Mouse (Mus musculus) stomach, postnatal 0 days (tissue): ENCODE results near the gene Idh1. TPM values are rescaled to one million over a fixed set of nuclear protein-coding genes. Genes with fewer than 3 reads are reported as not detected.

Source experiments
- ATAC-seq: fragments of 200-750 bp; cut with Nextera tagmentation; 2 replicates; pipeline ENCODE4 v1.8.0; 2017; ENCODE audit not compliant: low FRiP score, low TSS enrichment
- DNase-seq: peaks from one replicate; pipeline ENCODE4 v3.0.0-alpha.2; 2016; ENCODE audit warnings: low spot score
- H3K27ac ChIP-seq: fragments of 300-500 bp; sonication (generic); replicated peaks from 2 replicates; pipeline ENCODE4 v1.5.1; 2014; ENCODE audit warnings: mild to moderate bottlenecking, control low read depth
- H3K27me3 ChIP-seq: fragments of 300-500 bp; sonication (generic); 2 replicates; pipeline ENCODE4 v1.6.1; 2014; ENCODE audit warnings: low read length; ENCODE audit not compliant: control insufficient read depth, insufficient read depth
- H3K36me3 ChIP-seq: fragments of 300-500 bp; sonication (generic); 2 replicates; pipeline ENCODE4 v1.6.1; 2014; ENCODE audit warnings: low read length, mixed read lengths; ENCODE audit not compliant: control insufficient read depth, insufficient read depth
- H3K4me1 ChIP-seq: fragments of 300-500 bp; sonication (generic); replicated peaks from 2 replicates; pipeline ENCODE4 v1.6.1; 2014; ENCODE audit warnings: antibody characterized with exemption; ENCODE audit not compliant: control insufficient read depth, insufficient read depth
- H3K4me2 ChIP-seq: fragments of 300-500 bp; sonication (generic); replicated peaks from 2 replicates; pipeline ENCODE4 v1.6.1; 2014; ENCODE audit warnings: low read depth, mild to moderate bottlenecking, control low read depth, moderate library complexity
- H3K4me3 ChIP-seq: fragments of 300-500 bp; sonication (generic); 2 replicates; pipeline ENCODE4 v1.5.1; 2014; ENCODE audit warnings: low read depth, low read length, control low read depth
- H3K9ac ChIP-seq: fragments of 300-500 bp; sonication (generic); 2 replicates; pipeline ENCODE4 v1.6.1; 2014; ENCODE audit warnings: mild to moderate bottlenecking, low read length, control low read depth, mixed read lengths
- H3K9me3 ChIP-seq: fragments of 300-500 bp; sonication (generic); 2 replicates; pipeline ENCODE4 v1.6.1; 2016; ENCODE audit warnings: low read length; ENCODE audit not compliant: control insufficient read depth
- CTCF ChIP-seq: IDR thresholded peaks from 2 replicates; pipeline ENCODE4 v1.5.1; 2016; ENCODE audit warnings: antibody characterized with exemption, low read depth, mild to moderate bottlenecking, moderate library complexity
- EP300 ChIP-seq: optimal IDR thresholded peaks from 2 replicates; pipeline ENCODE3; 2016; ENCODE audit warnings: antibody characterized with exemption
- WGBS: fragments of 180-500 bp; shearing (Covaris S2); extraction: QIAGEN DNeasy Blood & Tissue Kit; methylation state at CpG from one replicate; pipeline ENCODE4 v1.1.7; 2014; 5-methylcytosine and 5-hydroxymethylcytosine counted together
- polyA plus RNA-seq: library from polyadenylated mRNA; unstranded; fragments of >200 nt; fragmentation: Nextera tagmentation; extraction: Ambion mirVana; gene quantifications from 2 replicates; pipeline ENCODE4 v1.2.1, GENCODE M21; 2015

The Idh1 gene
- polyA plus RNA-seq, 1 experiment from 2014 or later, result 177 TPM

- no peaks in the 10 kb centered on the region for H3K4me1 ChIP-seq
- H3K4me3 ChIP-seq, result no peak within 1 kb of the TSS
Observed at GRCm38 (mm10) chr1:65122574-65123372, 63.5 kb downstream of the Idh1 start, which contains the start of gene D630023F18Rik. D630023F18Rik (minus strand) TSS chr1:65123214.

GRCm38 (mm10) chr1:65119438-65119837 is 66.9 kb downstream of the Idh1 start, which contains the start of gene Gm28845:
Gm28845 (minus strand) TSS chr1:65119558.
- TF ChIP-seq CTCF (no peak), EP300 (no peak)
- H3K36me3 ChIP-seq, result no peaks in the 10 kb centered on the region
- DNase-seq (no peak), ATAC-seq (no peak)
- no peak within 1 kb of the TSS for H3K9ac ChIP-seq
- peak within 1 kb of the TSS; percentile 85 for H3K27ac ChIP-seq
- H3K4me2 ChIP-seq, result no peak within 1 kb of the TSS
- WGBS, result 94% methylated on average over 1 of the region's 1 CpGs
- no peak within 1 kb of the TSS for H3K4me3 ChIP-seq
- H3K4me1 ChIP-seq, result no peaks in the 10 kb centered on the region
- no peaks in the 10 kb centered on the region for H3K9me3 ChIP-seq
- no peaks in the 10 kb centered on the region for H3K27me3 ChIP-seq

More at GRCm38 (mm10) chr1:65122574-65123372, 63.5 kb downstream of the Idh1 start, which contains the start of gene D630023F18Rik:
- Histone ChIP-seq H3K9me3 (no peaks in the 10 kb centered on the region), H3K9ac (no peak within 1 kb of the TSS), H3K27ac (no peak within 1 kb of the TSS), H3K36me3 (no peaks in the 10 kb centered on the region), H3K27me3 (no peaks in the 10 kb centered on the region), H3K4me2 (peak within 1 kb of the TSS; percentile 39)
- TF ChIP-seq CTCF (no peak), EP300 (no peak)
- ATAC-seq (no peak), DNase-seq (no peak)
- 27% methylated on average over 9 of the region's 9 CpGs for WGBS

- peak overlapping the region; percentile 85 for H3K27ac ChIP-seq
- H3K9ac ChIP-seq, result no peak overlapping the region
- no peak for TF ChIP-seq CTCF
- no peak for TF ChIP-seq EP300
- no peaks in the 10 kb centered on the region for H3K36me3 ChIP-seq
- 40% methylated on average over 8 of the region's 8 CpGs for WGBS
- ATAC-seq (peak; percentile 95), DNase-seq (peak; percentile 67)
- no peak overlapping the region for H3K4me3 ChIP-seq
- no peaks in the 10 kb centered on the region for H3K27me3 ChIP-seq
- H3K4me2 ChIP-seq, result no peak overlapping the region
- H3K9me3 ChIP-seq, result no peaks in the 10 kb centered on the region
- no peaks in the 10 kb centered on the region for H3K4me1 ChIP-seq
Observed at GRCm38 (mm10) chr1:65118150-65118913, 68.0 kb downstream of the Idh1 start.

GRCm38 (mm10) chr1:65113536-65114172 is 72.6 kb downstream of the Idh1 start:
- Histone ChIP-seq H3K4me2 (no peak overlapping the region), H3K27me3 (no peaks in the 10 kb centered on the region), H3K27ac (no peak overlapping the region), H3K9ac (no peak overlapping the region), H3K4me1 (no peaks in the 10 kb centered on the region), H3K4me3 (no peak overlapping the region), H3K36me3 (no peaks in the 10 kb centered on the region), H3K9me3 (no peaks in the 10 kb centered on the region)
- DNase-seq, result no peak
- TF ChIP-seq EP300, result no peak
- no peak for TF ChIP-seq CTCF
- ATAC-seq, result no peak
- WGBS, result 79% methylated on average over 5 of the region's 5 CpGs

- DNase-seq (no peak), ATAC-seq (no peak; the same call in 1 of the 2 replicates)
- Histone ChIP-seq H3K4me1 (no peaks in the 10 kb centered on the region), H3K9ac (no peak overlapping the region), H3K9me3 (no peaks in the 10 kb centered on the region), H3K4me3 (no peak overlapping the region), H3K36me3 (no peaks in the 10 kb centered on the region), H3K27me3 (no peaks in the 10 kb centered on the region), H3K4me2 (peak overlapping the region; percentile 0; the same call in 1 of the 2 replicates), H3K27ac (peak overlapping the region; percentile 13; the same call in 1 of the 2 replicates)
- WGBS, result 52% methylated on average over 14 of the region's 14 CpGs
- no peak for TF ChIP-seq CTCF
- TF ChIP-seq EP300, result no peak
Observed at GRCm38 (mm10) chr1:65112807-65113196, 73.5 kb downstream of the Idh1 start.
